Mouse (Mus musculus) embryo, embryonic 9.5 days (tissue): ENCODE measurements around the gene Gm8926.
"Not testable (repeated sequence)": the region's sequence is repeated elsewhere in the genome, so short reads cannot be mapped to it uniquely, and the experiment has no call there.

Experiments used
- DNase-seq: peaks from one replicate; pipeline ENCODE4 v3.0.0-alpha.2; 2017; ENCODE audit errors: extremely low spot score

Gene Gm8926

GRCm38 (mm10) chr5:11770248-11770647 lies at the start of gene Gm8926:
TSS of gene Gm8926 (plus strand) at chr5:11770548.
- not testable (repeated sequence) for DNase-seq
